18 mouse cellular contexts compared by ENCODE assay signal in the genomic region with DNA sequence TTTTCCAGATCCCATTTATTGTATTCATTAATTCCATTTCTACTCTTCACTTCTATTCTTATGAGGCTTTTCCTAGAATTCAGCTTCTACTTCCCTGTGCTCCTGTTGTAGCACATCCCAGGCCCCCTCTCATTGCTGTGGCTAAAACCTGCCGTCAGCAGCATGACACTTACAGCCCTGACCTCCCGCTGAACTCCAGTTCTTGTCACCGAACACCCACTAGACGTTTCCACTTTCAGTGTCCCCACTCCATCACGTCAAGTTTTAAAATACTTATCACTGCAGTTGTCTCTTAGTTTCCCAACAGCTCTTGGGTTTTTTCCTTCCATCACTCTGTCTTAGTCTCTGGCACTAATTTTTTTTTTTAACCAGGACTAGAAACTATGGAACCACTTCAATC. TPM values are rescaled to one million over a fixed set of nuclear protein-coding genes. Genes with fewer than 3 reads are reported as not detected.
DNase-seq lines count a peak whose midpoint lies in the region; ATAC-seq and TF ChIP-seq lines count a peak whose summit lies in the region.
"Had no signal": no experiment of that assay in that cellular context is flagged by ENCODE, and none has a peak within 500 bp of the region (broad histone marks: within the 10 kb centered on the region; RNA-seq: fewer than 3 reads in every experiment).

No protein-coding gene starts in this region.

- DNase-seq in gastrocnemius, adult 2 months: peak; percentile 15
- DNase-seq in gastrocnemius, adult 18-20 months (ENCODE audit: low spot score): no peak
- no peak for DNase-seq in heart, adult 8-10 months (ENCODE audit: low spot score)
- DNase-seq in lung, postnatal 25 days (ENCODE audit: low spot score): no peak
- peak; percentile 45 for DNase-seq in heart, postnatal 4 days
- DNase-seq: adrenal gland, postnatal 14 days; cerebellum, adult 2 months; cerebellum, postnatal 25 days; forebrain, postnatal 0 days; kidney, postnatal 36 days; liver, embryonic 13.5 days had no signal

- H3K4me2 ChIP-seq in heart, embryonic 15.5 days: no peak overlapping the region
- H3K4me2 ChIP-seq in lung, embryonic 15.5 days: no peak overlapping the region
- H3K4me2 ChIP-seq: limb, embryonic 12.5 days; liver, embryonic 13.5 days had no signal

- no peak overlapping the region for H3K27ac ChIP-seq in gastrocnemius, adult 2 months
- peak overlapping the region; percentile 44 for H3K27ac ChIP-seq in heart, embryonic 15.5 days
- H3K27ac ChIP-seq in lung, embryonic 15.5 days: peak overlapping the region; percentile 41; the same call in 1 of the 2 replicates
- H3K27ac ChIP-seq: hindbrain, postnatal 0 days; limb, embryonic 12.5 days; liver, embryonic 13.5 days; macrophage; midbrain, embryonic 10.5 days had no signal

- WGBS in heart, embryonic 15.5 days: 22% methylated on average over 5 of the region's 5 CpGs
- 4% methylated on average over 5 of the region's 5 CpGs for WGBS in lung, embryonic 15.5 days

- H3K9me3 ChIP-seq in heart, embryonic 15.5 days (replicated peaks): no peaks in the 10 kb centered on the region
- no peaks in the 10 kb centered on the region for H3K9me3 ChIP-seq in lung, embryonic 15.5 days
- H3K9me3 ChIP-seq: liver, embryonic 13.5 days; midbrain, embryonic 10.5 days had no signal

- H3K4me1 ChIP-seq in heart, embryonic 15.5 days (replicated peaks): peaks cover 9% of the 10 kb centered on the region
- peaks cover 18% of the 10 kb centered on the region for H3K4me1 ChIP-seq in lung, embryonic 15.5 days
- H3K4me1 ChIP-seq: limb, embryonic 12.5 days; liver, embryonic 13.5 days had no signal

- no peaks in the 10 kb centered on the region for H3K27me3 ChIP-seq in heart, embryonic 15.5 days
- no peaks in the 10 kb centered on the region for H3K27me3 ChIP-seq in lung, embryonic 15.5 days
- H3K27me3 ChIP-seq: limb, embryonic 12.5 days had no signal

- no peak overlapping the region for H3K4me3 ChIP-seq in gastrocnemius, adult 2 months
- H3K4me3 ChIP-seq in heart, embryonic 15.5 days: no peak overlapping the region
- no peak overlapping the region for H3K4me3 ChIP-seq in lung, embryonic 15.5 days
- H3K4me3 ChIP-seq: limb, embryonic 12.5 days; liver, embryonic 13.5 days; midbrain, embryonic 10.5 days had no signal

- no peak overlapping the region for H3K9ac ChIP-seq in heart, embryonic 15.5 days
- no peak overlapping the region for H3K9ac ChIP-seq in lung, embryonic 15.5 days
- H3K9ac ChIP-seq: forebrain, postnatal 0 days; limb, embryonic 12.5 days; liver, embryonic 13.5 days had no signal

- intact Hi-C loops in gastrocnemius, adult 2 months (cut with DNase I): no loop called here

- peak; percentile 88 for ATAC-seq in heart, embryonic 15.5 days (replicated peaks; ENCODE audit: insufficient number of reproducible peaks, insufficient read depth, low FRiP score, low read depth)
- ATAC-seq in lung, embryonic 15.5 days (ENCODE audit: borderline replicate concordance, extremely low read depth, low FRiP score, low TSS enrichment): no peak
- ATAC-seq: CD4-positive, CD25-positive, alpha-beta regulatory T cell, adult 4 months; forebrain, postnatal 0 days; hindbrain, postnatal 0 days had no signal

- TF ChIP-seq CTCF in gastrocnemius, adult 2 months (IDR thresholded peaks at IDR 0.05): no peak

- H3K36me3 ChIP-seq in heart, embryonic 15.5 days: no peaks in the 10 kb centered on the region
- H3K36me3 ChIP-seq in lung, embryonic 15.5 days: no peaks in the 10 kb centered on the region
- H3K36me3 ChIP-seq: limb, embryonic 12.5 days; liver, embryonic 13.5 days; midbrain, embryonic 10.5 days had no signal

RNA-seq across cellular contexts. Expression of a gene that starts 6.2 kb away (rescaled TPM):
- total RNA-seq in gastrocnemius, adult 2 months (2021): under 1 TPM; 0.38 to 0.47 TPM
- under 1 TPM; 0.18 to 0.74 TPM for total RNA-seq in gastrocnemius, adult 18-20 months (2021)
- 11.2 and 11.8 TPM in 2 replicates for polyA plus RNA-seq in heart, embryonic 15.5 days (2015; fragmentation: Nextera tagmentation; extraction: Ambion mirVana)
- 1 to 10 TPM; 1.2 to 3.3 (median 2.1) TPM for total RNA-seq in heart, adult 8-10 months (2022)
- polyA plus RNA-seq in lung, embryonic 15.5 days (2015; fragmentation: Nextera tagmentation; extraction: Ambion mirVana): 14.8 TPM in 2 replicates
- total RNA-seq in heart, postnatal 4 days (2021): 10 to 100 TPM; 13.3 to 13.4 TPM
- polyA plus RNA-seq: CD4-positive, CD25-positive, alpha-beta regulatory T cell, adult 4 months; macrophage had no signal

Comparison
In these comparisons a context has a peak if more than half of its experiments do, and no peak if none do; other contexts are left out.
1. DNase-seq: peak in gastrocnemius, adult 2 months (single experiment) and heart, postnatal 4 days (single experiment); none in gastrocnemius, adult 18-20 months (single experiment), heart, adult 8-10 months (single experiment) and lung, postnatal 25 days (single experiment).